Mouse (Mus musculus): ENCODE measurements around the gene Patj. TPM values are rescaled to one million over a fixed set of nuclear protein-coding genes. Genes with fewer than 3 reads are reported as not detected.
A peak's percentile ranks its signal among the peaks of the same experiment; 100 is the strongest.
"Not testable (repeated sequence)": the region's sequence is repeated elsewhere in the genome, so short reads cannot be mapped to it uniquely, and the experiment has no call there.

The Patj gene
- polyA plus RNA-seq, 1 experiment from 2014 or later, result 17.6 TPM

DNA sequence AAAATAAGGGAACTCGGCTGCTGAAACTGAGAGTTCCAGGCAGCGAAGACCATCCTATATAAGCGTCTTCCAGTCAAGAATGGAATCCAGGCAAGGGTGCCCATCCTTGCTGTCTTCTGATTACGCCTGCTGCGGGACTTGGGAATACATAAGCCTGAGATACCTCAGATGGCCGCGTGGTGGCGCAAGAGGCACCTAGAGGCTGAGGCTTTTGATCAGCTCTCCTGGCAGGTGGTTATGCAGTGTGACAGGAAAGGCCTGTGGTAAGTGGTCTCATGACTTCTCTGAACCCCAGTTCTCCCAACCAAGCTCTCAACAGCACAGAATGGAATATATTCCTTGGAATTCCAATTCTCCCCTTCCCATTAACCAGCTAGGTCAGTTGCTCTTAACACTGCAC, 326.9 kb downstream of the Patj start:
- DNase-seq (ENCODE audit: low spot score), result peak; percentile 69

DNA sequence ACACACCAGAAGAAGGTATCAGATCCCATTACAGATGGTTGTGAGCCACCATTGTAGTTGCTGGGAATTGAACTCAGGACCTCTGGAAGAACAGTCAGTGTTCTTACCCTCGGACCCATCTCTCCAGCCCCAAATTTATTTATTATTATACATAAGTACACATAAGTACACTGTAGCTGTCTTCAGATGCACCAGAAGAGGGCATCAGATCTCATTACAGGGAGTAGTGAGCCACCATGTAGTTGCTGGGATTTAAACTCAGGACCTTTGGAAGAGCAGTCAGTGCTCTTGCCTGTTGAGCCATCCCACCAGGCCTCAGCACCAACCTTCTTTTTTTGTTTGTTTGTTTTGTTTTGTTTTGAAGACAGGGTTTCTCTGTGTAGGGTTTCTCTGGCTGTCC, 329.1 kb downstream of the Patj start:
- DNase-seq (ENCODE audit: low spot score), result not testable (repeated sequence)

DNA sequence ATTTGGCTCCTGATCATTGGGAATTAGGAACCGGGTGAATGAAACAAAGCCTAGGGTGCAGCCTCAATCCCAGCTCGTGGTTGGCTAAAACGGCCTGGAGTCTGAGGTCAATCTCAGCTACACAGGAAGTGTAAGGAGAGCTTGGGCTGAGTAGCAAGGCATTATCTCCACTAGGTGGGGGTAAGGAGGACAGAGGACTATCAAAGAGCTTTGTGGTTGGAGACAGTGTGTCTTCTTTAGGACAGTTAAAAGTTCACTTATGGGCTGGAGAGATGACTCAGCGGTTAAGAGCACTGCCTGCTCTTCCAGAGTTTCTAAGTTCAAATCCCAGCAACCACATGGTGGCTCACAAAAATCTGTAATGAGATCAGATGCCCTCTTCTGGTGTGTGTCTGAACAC, 329.9 kb downstream of the Patj start:
- no peak for DNase-seq (ENCODE audit: low spot score)

- no peak for DNase-seq (ENCODE audit: low spot score)
Observed at GRCm38 (mm10) chr4:98726590-98727237, 331.1 kb downstream of the Patj start, which contains the start of gene L1td1. Gene L1td1 (plus strand): TSS chr4:98726734.

DNA sequence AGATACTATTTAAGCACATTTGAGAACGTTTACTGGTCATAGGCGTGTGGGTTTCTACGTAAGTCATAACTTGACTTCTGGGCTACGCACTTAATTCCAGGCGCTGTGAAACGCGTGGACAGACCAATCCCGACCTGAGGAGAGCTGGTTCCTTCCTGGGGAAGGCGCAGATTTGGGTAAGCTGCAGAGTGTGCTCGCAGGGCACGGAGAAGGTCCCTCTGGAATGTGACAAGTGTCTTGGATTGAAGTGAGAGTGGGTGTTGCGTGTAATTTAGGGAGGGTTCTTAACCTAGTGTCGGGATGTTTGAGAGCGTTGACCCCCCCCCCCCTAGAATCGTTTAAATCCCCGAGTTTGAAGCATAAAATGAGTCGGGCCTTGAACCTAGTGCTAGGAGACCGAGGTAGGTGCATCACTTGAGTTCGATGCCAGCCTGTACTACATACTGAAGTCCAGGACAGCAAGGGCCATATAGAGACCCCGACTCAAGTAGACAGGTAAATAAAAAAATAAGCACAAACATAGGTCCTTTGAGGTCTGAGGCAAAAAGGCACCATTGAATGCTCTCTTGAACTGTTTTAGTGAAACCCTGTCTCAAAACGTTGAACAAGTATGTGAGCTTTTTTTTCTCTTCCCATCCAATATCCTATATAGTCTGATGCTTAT, 331.8 kb downstream of the Patj start:
- no peak for DNase-seq (ENCODE audit: low spot score)

- no peak for DNase-seq (ENCODE audit: low spot score)
Observed at GRCm38 (mm10) chr4:98727959-98728347, 332.4 kb downstream of the Patj start.

DNA sequence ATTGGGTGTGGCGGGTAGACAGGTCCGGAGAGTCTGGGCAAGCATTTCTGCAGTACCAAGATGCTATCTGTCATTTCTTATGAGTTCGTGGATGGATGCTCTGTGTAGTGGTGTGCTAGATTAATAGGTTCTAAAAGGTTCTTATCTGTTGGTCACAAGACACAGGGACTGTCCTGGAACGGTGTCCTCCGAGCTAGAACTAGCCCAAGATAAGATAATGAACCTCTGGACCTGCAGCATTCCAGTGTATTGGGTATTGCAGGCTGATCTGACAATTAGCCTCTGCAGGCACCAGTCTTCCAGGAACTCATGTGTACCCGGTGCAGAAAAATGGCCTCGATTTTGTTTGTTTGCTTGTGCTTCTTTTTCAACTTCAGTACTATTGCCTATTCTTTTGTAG, 333.1 kb downstream of the Patj start:
- no peak for DNase-seq (ENCODE audit: low spot score)

DNA sequence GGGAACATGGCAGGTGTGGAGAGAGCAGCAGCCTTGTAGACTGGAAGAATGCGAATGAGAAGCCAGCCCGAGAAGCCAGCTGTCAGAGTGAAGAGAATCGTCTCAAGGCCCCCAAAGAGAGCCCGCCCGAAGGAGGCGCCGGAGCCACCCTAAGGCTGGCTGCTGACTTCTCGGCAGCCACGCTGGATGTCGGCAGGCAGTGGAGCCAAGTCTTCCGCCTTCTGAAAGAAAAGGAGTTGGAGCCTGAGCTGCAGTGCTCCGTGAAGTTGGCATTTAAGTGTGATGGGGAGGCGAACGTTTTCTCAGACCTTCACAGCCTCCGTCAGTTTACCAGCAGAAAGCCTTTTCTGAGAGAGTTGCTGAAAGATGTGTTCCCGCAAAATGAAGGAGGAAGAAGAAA, 338.1 kb downstream of the Patj start:
- no peak for DNase-seq (ENCODE audit: low spot score)

DNA sequence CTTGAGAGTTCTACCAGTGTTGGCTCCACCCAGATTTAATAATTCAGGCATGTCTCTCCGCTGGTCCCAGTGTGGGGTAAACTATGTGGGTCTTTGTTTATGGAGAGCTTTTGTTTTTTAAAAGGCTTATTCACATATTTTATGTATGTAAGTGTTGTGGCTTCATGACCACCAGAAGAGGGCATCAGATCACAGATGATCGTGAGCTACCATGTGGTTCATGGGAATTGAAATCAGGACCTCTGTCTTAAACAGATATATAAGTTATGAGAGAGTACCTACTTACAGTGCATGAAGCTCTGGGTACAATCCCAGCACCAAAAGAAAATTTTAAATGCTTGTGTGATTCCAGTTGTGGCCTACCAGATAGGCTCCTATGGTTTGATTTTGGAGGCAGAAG, 344.2 kb downstream of the Patj start:
- DNase-seq (ENCODE audit: low spot score), result no peak

GRCm38 (mm10) chr4:98743209-98743905, 347.8 kb downstream of the Patj start:
- no peak for DNase-seq (ENCODE audit: low spot score)

DNA sequence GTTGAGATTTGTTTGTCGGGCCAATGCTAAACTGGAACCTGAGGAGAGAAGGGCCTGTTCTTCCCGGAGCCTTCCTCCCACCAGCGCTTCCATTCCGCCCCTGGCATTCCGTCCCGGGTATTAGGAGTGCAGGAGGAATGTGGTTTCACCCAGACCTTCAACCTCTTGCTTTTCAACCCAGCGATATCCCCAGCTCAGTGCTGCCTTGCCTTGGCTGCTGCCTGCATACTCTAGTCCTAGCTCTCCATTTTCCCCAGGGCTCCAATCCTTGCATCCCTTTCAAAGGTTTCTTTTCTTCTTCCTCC, 348.3 kb downstream of the Patj start:
- no peak for DNase-seq (ENCODE audit: low spot score)

GRCm38 (mm10) chr4:98754456-98754855, 358.9 kb downstream of the Patj start:
- DNase-seq (ENCODE audit: low spot score), result no peak

- DNase-seq (ENCODE audit: low spot score), result no peak
Observed at GRCm38 (mm10) chr4:98756141-98756540, 360.6 kb downstream of the Patj start.

DNA sequence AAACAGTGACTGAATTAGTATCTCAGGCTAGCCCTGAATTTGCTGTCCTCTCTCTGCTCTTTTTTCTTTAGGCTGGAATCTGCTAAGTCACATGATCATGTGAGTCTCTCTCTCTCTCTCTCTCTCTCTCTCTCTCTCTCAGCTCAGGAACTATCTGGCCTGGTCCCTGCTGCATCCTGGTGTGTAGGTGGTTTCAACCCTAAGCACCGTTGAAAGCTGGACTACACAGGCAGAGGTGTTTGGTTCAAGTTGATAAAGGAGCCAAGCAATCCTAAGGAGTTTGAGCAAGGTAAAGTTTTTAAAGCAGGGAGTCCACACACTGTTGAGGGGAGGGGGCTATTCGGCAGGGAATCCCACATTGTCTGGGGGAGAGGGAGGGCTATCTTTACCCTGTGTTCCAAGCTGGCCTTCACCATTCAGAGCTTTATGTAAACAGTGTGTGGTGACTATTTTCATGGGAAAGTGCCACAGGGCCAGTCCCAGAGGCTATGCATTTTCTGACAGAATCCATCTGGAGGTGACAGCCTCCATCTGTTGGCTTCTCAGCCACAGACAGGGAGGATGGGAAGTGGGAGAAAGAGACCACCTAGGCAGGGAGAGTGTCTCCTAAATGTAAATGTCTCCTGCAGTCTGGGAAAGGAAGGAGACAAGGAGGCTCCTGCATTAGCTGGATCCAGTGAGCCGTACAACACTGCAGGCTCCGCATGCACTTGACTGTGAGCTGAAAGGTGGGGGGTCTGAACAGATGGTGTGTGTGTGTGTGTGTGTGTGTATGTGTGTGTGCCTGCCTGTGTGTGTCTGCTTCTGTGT, 362.6 kb downstream of the Patj start:
- no peak for DNase-seq (ENCODE audit: low spot score)

GRCm38 (mm10) chr4:98758872-98759518, 363.4 kb downstream of the Patj start:
- no peak for DNase-seq (ENCODE audit: low spot score)

DNA sequence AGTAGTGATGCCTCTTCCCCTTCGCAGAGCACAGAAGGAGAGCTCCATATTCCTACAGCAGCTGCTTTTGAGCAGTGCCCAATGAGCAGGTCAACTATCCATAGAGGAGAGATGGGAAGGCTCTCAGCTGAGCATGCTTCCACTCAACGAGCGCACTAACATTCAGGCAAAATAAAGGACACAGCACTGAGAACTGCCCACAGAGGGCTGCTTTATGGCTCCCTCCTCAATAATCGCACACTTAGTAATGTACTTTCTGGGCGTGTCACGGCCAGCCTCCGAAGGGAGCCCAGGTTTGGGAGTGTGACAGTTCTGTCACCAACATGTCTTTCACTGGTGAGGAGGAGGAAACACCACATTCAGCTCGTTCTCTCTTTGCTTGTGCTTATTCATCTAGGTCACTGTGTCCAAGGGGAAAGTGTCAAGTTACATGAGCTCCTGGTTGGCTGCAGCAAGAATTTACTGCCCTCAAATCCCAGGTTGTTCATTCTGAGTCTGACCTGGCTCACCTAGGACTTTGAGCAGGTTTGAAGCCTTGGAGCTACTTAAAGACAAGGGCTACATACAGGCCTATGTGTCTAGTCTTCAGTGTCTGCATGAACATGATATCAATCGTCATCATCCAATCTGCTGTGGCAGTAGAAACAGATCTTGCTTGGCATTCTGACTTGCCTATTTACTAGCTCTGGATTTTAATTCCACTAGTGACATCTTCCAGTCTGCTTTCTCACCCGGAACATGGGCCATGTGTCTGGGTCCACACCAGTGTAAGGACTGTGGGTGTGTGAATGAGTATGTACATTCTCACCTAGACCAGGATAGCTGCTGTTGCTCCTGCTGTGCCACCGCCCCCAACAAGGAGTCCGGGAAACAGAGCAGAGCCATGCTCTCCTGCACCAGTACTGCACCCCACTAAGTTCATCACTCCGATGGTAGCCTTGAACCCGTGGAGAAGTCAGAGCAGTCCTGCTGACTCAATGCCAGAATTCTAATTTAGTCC, 371.8 kb downstream of the Patj start:
- no peak for DNase-seq (ENCODE audit: low spot score)

Measured in thymus, postnatal 0 days (tissue).